Mouse (Mus musculus) olfactory bulb, adult 2 months (tissue): ENCODE measurements at regions not wholly inside any gene's neighbourhood (a gene's known extent, or its start where the extent isn't known, plus 50 kb on each side); places are given as distances from the start of the nearest gene placed in this dataset.

ENCODE experiments used
- CTCF ChIP-seq: fragments of 200-500 bp; IDR thresholded peaks from 2 replicates; pipeline ENCODE4 v1.5.1; 2012; ENCODE audit warnings: low read depth, mild to moderate bottlenecking, low read length, moderate library complexity; ENCODE audit not compliant: insufficient read depth
- POLR2A ChIP-seq: fragments of 200-500 bp; IDR thresholded peaks from 2 replicates; pipeline ENCODE4 v1.6.1; 2012; ENCODE audit warnings: mild to moderate bottlenecking, low read depth, low read length, moderate library complexity; ENCODE audit not compliant: insufficient read depth

- TF ChIP-seq CTCF: no peak
- TF ChIP-seq POLR2A: no peak
Observed at GRCm38 (mm10) chr6:84328030-84328390, 265.7 kb downstream of the Cyp26b1 start.
